Mouse (Mus musculus): Measurements from ENCODE around the gene Psme2. TPM values are rescaled to one million over a fixed set of nuclear protein-coding genes. Genes with fewer than 3 reads are reported as not detected.

Psme2 gene
- 10 to 100 TPM; 54.0 to 62.7 TPM for total RNA-seq (2021)
- long read RNA-seq, transcript Psme2-208 (11 exons, 962 nt): major isoform, 56 of 62 reads
- long read RNA-seq, partial matches to known transcripts: 1 of 62 reads
- long read RNA-seq, other reads (novel, unspliced or antisense): 3 of 62 reads

DNA sequence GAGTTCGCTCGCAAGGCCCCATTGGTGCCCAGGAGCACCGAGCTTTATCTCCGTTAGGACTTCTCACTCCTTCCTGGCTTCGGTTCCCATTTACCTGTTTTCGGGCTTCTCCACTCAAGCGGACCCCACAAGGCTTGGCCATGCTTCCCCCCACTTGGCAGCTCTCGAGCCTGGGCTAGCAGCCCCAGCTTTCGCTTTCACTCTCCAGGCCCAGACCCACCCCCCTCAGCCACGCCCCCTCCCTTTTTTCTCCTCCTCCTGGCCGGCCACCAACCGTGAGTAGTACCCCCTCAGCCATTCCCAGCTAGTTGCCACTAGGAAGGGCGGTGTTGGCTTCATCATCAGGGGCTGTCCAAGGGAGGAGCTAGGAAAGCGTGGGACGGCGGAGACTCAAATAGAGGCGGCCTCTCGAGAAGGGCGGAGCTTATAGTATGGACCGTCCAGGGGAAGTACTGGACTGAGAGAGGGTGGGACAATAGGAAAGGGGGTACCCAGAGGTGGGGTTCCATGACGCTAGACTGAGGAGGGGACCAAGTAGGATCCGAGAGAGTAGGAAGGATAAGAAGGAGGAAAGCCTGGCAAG, at the start of gene Psme2:
Gene Psme2 (minus strand): TSS at position 366 of the 583 bp plus-strand sequence.
- peak; percentile 85 to 89 for DNase-seq (ENCODE audit: low spot score in 2 of 2)

- DNase-seq (ENCODE audit: low spot score in 2 of 2): no peak
These were observed 46.9 kb upstream of the Psme2 start, which contains the start of gene Gm49378 for GRCm38 (mm10) chr14:55637795-55638194. TSS of gene Gm49378 (minus strand) at chr14:55637895.

- peak; percentile 86 to 88 for DNase-seq (ENCODE audit: low spot score in 2 of 2)
These were observed 44.7 kb upstream of the Psme2 start, which contains the start of gene Ipo4 for GRCm38 (mm10) chr14:55635523-55636007. TSS of gene Ipo4 (minus strand) at chr14:55635957.

DNA sequence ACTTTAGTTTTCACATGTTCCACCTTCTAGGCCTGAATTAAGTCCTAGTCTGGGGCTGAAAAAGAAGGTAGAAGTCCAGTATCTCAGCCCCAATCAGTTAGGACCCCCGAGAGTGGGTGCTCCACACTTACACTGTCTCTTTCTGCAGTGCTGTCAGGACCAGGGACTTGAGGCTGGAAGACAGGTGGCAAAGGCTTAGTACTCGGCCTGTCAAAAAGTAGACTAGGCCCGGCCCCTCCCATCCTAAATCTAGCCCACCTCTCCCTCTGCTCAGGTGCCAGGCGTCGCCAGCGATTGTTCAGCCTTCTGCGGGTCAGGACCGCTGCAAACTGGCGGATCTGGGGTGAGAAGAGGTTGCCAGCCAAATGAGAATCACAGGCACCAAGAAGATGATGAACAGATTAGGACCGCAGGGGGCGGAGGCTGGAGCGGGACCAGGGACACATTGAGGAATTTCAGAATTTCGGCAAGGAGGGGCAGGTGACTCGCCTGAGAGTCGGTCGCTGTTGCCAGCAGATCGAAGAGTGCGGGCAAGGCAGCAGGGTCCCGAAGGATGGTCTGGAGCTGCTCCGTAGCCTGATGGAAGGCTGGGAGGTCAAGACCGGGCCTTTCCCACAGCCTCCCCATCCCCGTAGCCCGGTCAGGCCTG, 44.1 kb upstream of the Psme2 start:
- DNase-seq (ENCODE audit: low spot score in 2 of 2): no peak

DNA sequence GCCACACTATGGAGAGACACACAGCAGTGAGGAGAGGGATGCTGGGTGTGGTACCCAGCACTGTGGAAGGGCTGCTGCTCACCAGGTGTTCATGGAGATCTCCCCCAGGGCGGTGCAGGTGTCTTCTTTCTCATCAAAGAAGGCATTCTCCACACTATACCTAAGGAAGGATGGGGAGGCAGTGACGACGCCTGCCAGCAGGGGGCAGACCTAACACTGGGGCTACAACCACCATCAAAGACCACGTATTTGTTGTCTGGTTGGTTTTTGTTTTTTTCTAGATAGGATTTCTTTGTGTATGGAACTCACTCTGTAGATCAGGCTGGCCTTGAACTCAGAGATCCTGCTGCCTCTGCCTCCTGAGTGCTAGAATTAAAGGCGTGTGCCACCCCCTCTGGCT, 38.4 kb upstream of the Psme2 start:
- DNase-seq (ENCODE audit: low spot score in 2 of 2): peak; percentile 44 to 45

- DNase-seq (ENCODE audit: low spot score in 2 of 2): no peak
These were observed 37.3 kb upstream of the Psme2 start for GRCm38 (mm10) chr14:55628077-55628827.

- DNase-seq (ENCODE audit: low spot score in 2 of 2): no peak
These were observed 27.7 kb upstream of the Psme2 start for GRCm38 (mm10) chr14:55618486-55619195.

DNA sequence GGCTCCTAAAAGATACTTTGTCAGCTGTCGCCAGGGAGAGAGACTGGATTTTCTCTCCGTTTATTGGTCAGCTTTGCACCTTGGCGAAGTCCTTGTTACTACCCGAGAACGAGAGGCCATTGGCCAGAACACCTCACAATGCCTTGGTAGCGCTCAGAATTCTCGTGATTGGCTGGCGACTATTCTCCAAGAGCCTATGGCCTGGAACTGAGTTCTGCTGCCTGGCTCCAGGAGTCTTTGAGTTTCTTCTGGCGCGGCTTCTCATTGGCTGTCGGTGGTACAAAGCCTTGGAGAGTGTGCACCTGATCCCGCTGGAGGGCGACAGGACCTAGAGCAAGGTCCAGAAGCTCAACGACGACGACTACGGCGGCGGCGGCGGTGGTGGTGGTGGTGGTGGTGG, 26.9 kb upstream of the Psme2 start, which contains the start of gene Rec8:
Gene Rec8 (plus strand): TSS at position 216 of the 400 bp plus-strand sequence.
- no peak for DNase-seq (ENCODE audit: low spot score in 2 of 2)

GRCm38 (mm10) chr14:55616844-55617243, 25.9 kb upstream of the Psme2 start:
- no peak for DNase-seq (ENCODE audit: low spot score in 2 of 2)

- no peak for DNase-seq (ENCODE audit: low spot score in 2 of 2)
These were observed 25.0 kb upstream of the Psme2 start for GRCm38 (mm10) chr14:55615876-55616275.

DNA sequence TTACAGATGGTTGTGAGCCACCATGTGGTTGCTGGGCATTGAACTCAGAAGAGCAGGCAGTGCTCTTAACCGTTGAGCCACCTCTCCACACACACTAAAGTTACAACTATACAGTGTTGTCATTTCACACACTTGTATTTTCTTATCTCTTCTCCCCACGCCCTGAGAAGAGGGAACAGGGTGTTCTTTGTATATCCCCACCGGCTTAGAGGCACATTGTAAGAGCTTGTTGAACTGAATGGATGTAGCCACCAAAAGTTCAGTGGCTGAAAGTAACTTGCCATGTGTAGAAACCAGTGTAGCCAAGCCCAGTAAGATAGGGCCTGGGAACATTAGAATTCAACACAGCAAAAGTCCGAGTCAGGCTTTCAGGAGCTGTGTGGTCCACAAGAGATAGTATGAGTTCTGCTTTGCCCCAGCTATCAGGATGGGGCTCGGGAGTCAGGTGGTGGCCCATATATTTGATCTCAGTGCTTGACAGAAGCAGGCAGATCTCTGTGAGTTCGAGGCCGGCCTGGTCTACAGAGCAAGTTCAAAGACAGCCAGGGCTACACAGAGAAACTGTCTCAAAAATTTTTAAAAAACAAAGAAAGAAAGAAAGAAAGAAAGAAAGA, 23.8 kb upstream of the Psme2 start:
- no peak for DNase-seq (ENCODE audit: low spot score in 2 of 2)

DNA sequence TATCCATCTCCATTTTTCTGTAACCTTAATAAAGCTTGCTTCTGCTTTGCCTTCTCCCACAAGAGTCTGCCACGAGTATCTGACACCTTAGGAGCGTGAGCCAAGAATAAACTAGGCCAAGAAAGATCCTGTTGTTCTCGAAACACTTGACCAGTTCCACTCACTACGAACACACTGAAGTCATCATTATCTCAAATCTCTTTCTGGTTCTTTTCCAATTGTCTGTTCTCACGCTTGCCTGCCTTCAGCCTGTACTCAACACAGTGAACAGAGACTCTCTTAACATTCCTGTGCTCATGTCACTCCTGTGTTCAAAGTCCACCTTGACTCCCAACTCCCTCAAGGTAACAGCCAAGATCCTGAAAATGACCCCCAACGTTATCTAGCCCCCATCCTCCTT, 22.4 kb upstream of the Psme2 start:
- no peak for DNase-seq (ENCODE audit: low spot score in 2 of 2)

GRCm38 (mm10) chr14:55608339-55608738, 17.4 kb upstream of the Psme2 start:
- DNase-seq (ENCODE audit: low spot score in 2 of 2): no peak

DNA sequence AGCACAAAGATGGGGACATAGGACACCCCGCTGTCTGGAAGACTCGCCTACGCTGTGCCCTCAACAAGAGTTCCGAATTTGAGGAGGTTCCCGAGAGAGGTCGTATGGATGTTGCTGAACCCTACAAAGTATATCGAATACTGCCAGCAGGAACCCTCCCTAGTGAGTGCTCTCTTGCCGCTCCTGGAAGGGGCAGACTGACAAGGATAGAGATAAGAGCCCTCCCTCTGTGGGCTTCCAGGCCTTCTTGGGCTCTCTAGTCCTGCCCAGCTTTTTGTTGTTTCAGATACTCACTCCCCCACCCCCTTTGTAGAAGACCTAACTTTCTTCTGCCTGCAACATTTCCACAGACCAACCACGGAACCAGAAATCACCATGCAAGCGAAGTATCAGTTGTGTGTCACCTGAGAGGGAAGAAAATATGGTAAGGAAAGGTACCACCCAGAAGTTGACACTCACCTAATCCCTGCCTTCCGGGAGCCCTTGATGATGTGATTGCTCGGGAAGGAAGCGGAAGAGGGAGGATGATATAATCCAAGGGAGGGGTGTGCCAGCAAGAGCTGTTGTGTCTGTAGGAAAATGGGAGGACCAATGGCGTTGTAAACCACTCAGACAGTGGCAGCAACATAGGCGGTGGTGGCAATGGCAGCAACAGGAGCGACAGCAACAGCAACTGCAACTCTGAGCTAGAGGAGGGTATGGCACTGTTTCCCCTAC, 15.0 kb upstream of the Psme2 start:
- DNase-seq (ENCODE audit: low spot score in 2 of 2): no peak

GRCm38 (mm10) chr14:55604823-55605222, 13.9 kb upstream of the Psme2 start:
- no peak for DNase-seq (ENCODE audit: low spot score in 2 of 2)

DNA sequence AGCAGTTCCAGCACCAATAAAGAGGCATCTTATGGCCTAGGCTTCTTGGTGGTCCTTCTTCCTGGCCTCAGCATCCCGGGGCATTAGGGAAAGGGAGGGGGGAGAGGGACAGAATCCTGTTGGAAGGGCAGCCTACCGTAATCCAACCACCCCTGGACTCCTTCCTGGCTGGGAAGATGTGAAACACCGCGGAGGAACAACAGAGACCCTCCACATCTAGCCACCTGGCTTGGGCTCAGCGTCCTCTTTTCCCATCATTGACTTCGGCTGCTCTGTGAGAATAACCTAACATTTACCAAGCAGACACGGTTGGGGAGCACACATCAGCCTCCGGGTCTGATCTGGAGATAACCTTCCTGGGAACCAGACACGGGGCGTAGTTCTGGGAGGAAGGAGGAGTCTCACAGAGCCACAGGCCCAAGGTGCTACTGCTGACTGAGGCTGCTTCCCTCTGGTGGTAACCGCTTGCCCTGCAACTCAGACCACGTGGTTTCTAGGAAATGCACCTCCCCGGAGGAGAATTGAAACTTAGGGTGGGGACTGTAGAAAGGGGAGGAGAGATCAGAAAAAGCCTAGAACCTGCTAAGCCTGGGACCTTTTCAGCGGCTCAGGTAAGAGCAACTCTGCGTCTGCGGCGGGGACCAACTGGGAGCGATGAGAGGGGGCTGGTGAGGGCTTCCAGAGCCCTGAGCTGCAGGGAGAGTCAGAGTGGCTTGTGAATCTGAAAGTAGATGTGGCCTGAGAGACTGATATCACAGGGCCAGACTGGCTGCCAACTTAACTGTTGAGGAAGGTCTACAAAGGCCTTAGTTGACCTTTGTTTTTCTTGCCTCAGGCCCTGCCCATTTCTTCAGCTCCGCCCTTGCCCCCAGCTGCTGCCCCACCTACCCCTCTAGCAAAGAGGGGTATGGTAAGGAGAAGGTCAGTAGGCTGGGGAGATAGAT, 13.0 kb upstream of the Psme2 start:
- peak; percentile 85 to 91 for DNase-seq (ENCODE audit: low spot score in 2 of 2)

GRCm38 (mm10) chr14:55603271-55603632, 12.3 kb upstream of the Psme2 start, which contains the start of gene Irf9:
TSS of gene Irf9 (plus strand) at chr14:55603571.
- DNase-seq (ENCODE audit: low spot score in 2 of 2): no peak

DNA sequence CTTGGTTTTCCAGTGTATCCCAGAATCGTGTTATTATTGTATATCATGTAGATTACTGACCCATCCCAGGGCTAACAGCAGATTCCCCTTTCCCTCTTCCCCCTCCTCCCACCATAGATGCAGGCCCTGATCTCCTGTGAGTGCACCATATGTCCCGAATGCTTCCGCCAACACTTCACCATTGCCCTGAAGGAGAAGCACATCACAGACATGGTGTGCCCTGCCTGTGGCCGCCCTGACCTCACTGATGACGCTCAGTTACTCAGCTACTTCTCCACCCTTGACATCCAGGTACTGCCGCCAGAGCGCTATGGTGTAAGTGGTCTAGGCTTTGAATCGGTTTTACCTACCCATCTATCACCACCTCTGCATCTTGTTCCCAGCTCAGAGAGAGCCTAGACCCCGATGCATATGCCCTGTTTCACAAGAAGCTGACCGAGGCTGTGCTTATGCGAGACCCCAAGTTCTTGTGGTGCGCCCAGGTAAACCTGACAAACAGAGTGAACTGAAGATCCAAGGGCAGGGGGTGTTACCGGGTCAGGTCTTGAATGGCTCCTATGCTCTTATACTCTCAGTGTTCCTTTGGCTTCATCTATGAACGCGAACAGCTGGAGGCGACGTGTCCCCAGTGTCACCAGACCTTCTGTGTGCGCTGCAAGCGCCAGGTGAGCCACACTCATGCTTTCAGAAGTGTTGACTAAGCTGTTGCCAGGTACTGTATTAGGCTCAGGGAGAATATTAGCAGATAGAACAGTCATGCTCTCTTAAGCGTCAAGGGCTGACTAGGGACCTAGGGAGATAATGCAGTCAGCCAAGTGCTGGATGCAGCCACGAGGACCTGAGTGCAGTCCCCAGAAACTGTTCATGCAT, 7.8 kb upstream of the Psme2 start:
- no peak for DNase-seq (ENCODE audit: low spot score in 2 of 2)
